Mouse (Mus musculus) forebrain, embryonic 15.5 days (tissue): ENCODE data around the gene Stn1. TPM values are rescaled to one million over a fixed set of nuclear protein-coding genes. Genes with fewer than 3 reads are reported as not detected.

ENCODE experiments used
- ATAC-seq: fragments of 200-750 bp; cut with Nextera tagmentation; replicated peaks from 2 replicates; pipeline ENCODE4 v1.8.0; 2017; ENCODE audit warnings: mild to moderate bottlenecking, moderate TSS enrichment, moderate library complexity
- H3K27ac ChIP-seq: fragments of 300-500 bp; sonication (generic); replicated peaks from 2 replicates; pipeline ENCODE4 v1.5.1; 2015; ENCODE audit warnings: mild to moderate bottlenecking, inconsistent platforms
- H3K27me3 ChIP-seq: fragments of 300-500 bp; sonication (generic); 2 replicates; pipeline ENCODE4 v1.6.1; 2015; ENCODE audit warnings: inconsistent platforms
- H3K36me3 ChIP-seq: fragments of 300-500 bp; sonication (generic); 2 replicates; pipeline ENCODE4 v1.6.1; 2015; ENCODE audit warnings: mild to moderate bottlenecking, inconsistent platforms
- H3K4me1 ChIP-seq: fragments of 300-500 bp; sonication (generic); 2 replicates; pipeline ENCODE4 v1.6.1; 2015; ENCODE audit warnings: inconsistent platforms
- H3K4me2 ChIP-seq: fragments of 300-500 bp; sonication (generic); replicated peaks from 2 replicates; pipeline ENCODE4 v1.6.1; 2015; ENCODE audit warnings: mild to moderate bottlenecking, inconsistent platforms
- H3K4me3 ChIP-seq: fragments of 300-500 bp; sonication (generic); 2 replicates; pipeline ENCODE4 v1.5.1; 2015; ENCODE audit warnings: mild to moderate bottlenecking, inconsistent platforms
- H3K9ac ChIP-seq: fragments of 300-500 bp; sonication (generic); replicated peaks from 2 replicates; pipeline ENCODE4 v1.6.1; 2015; ENCODE audit warnings: mild to moderate bottlenecking, inconsistent platforms
- H3K9me3 ChIP-seq: fragments of 300-500 bp; sonication (generic); 2 replicates; pipeline ENCODE4 v1.6.1; 2016; ENCODE audit warnings: inconsistent platforms
- WGBS: fragments of 180-500 bp; shearing (Covaris S2); methylation state at CpG from one replicate; pipeline ENCODE4 v1.1.7; 2015; ENCODE audit warnings: mixed read lengths; 5-methylcytosine and 5-hydroxymethylcytosine counted together
- polyA plus RNA-seq: library from polyadenylated mRNA; unstranded; fragments of >200 nt; fragmentation: Nextera tagmentation; extraction: Ambion mirVana; gene quantifications from 2 replicates; pipeline ENCODE4 v1.2.1, GENCODE M21; 2015

Stn1 gene
- polyA plus RNA-seq, 1 experiment from 2014 or later: 33.6 TPM

- ATAC-seq: no peak
Observed at GRCm38 (mm10) chr19:47516879-47517278, 20.4 kb downstream of the Stn1 start.

GRCm38 (mm10) chr19:47515091-47515490 is 22.2 kb downstream of the Stn1 start:
- Histone ChIP-seq H3K4me1 (peaks cover 6% of the 10 kb centered on the region), H3K36me3 (peaks cover 12% of the 10 kb centered on the region; the same call in 1 of the 2 replicates), H3K4me2 (no peak overlapping the region), H3K27ac (no peak overlapping the region), H3K27me3 (no peaks in the 10 kb centered on the region), H3K9me3 (no peaks in the 10 kb centered on the region), H3K4me3 (no peak overlapping the region), H3K9ac (no peak overlapping the region)
- WGBS: 83% methylated on average over 5 of the region's 5 CpGs
- no peak for ATAC-seq

More at GRCm38 (mm10) chr19:47516879-47517278, 20.4 kb downstream of the Stn1 start:
- H3K9ac ChIP-seq: no peak overlapping the region
- H3K4me1 ChIP-seq: no peaks in the 10 kb centered on the region
- H3K4me2 ChIP-seq: no peak overlapping the region
- H3K36me3 ChIP-seq: peaks cover 12% of the 10 kb centered on the region; the same call in 1 of the 2 replicates
- H3K27ac ChIP-seq: no peak overlapping the region
- H3K4me3 ChIP-seq: no peak overlapping the region
- no peaks in the 10 kb centered on the region for H3K9me3 ChIP-seq
- 81% methylated on average over 12 of the region's 12 CpGs for WGBS
- no peaks in the 10 kb centered on the region for H3K27me3 ChIP-seq

GRCm38 (mm10) chr19:47513618-47513897 is 23.7 kb downstream of the Stn1 start:
- no peak for ATAC-seq
- Histone ChIP-seq H3K4me3 (no peak overlapping the region), H3K9ac (no peak overlapping the region), H3K4me1 (peaks cover 6% of the 10 kb centered on the region), H3K27ac (no peak overlapping the region), H3K36me3 (peaks cover 12% of the 10 kb centered on the region; the same call in 1 of the 2 replicates), H3K4me2 (no peak overlapping the region), H3K27me3 (no peaks in the 10 kb centered on the region), H3K9me3 (no peaks in the 10 kb centered on the region)
- WGBS: 83% methylated on average over 4 of the region's 4 CpGs

GRCm38 (mm10) chr19:47512794-47513617 is 24.3 kb downstream of the Stn1 start:
- peaks cover 12% of the 10 kb centered on the region; the same call in 1 of the 2 replicates for H3K36me3 ChIP-seq
- H3K27me3 ChIP-seq: no peaks in the 10 kb centered on the region
- WGBS: 89% methylated on average over 21 of the region's 21 CpGs
- H3K27ac ChIP-seq: no peak overlapping the region
- no peak for ATAC-seq
- H3K4me1 ChIP-seq: peaks cover 6% of the 10 kb centered on the region
- no peak overlapping the region for H3K4me3 ChIP-seq
- no peaks in the 10 kb centered on the region for H3K9me3 ChIP-seq
- no peak overlapping the region for H3K9ac ChIP-seq
- no peak overlapping the region for H3K4me2 ChIP-seq

- no peaks in the 10 kb centered on the region for H3K9me3 ChIP-seq
- H3K4me2 ChIP-seq: no peak overlapping the region
- no peak for ATAC-seq
- H3K4me1 ChIP-seq: peaks cover 10% of the 10 kb centered on the region
- H3K4me3 ChIP-seq: no peak overlapping the region
- no peaks in the 10 kb centered on the region for H3K27me3 ChIP-seq
- no peak overlapping the region for H3K9ac ChIP-seq
- H3K27ac ChIP-seq: 0 out of 2 replicates have a peak overlapping the region, but pooled peaks have one; percentile 58
- 80% methylated on average over 6 of the region's 6 CpGs for WGBS
- peaks cover 12% of the 10 kb centered on the region; the same call in 1 of the 2 replicates for H3K36me3 ChIP-seq
Observed at GRCm38 (mm10) chr19:47511958-47512357, 25.3 kb downstream of the Stn1 start.

- H3K4me2 ChIP-seq: no peak overlapping the region
- no peak overlapping the region for H3K4me3 ChIP-seq
- peak overlapping the region; percentile 58 for H3K27ac ChIP-seq
- no peaks in the 10 kb centered on the region for H3K27me3 ChIP-seq
- no peak overlapping the region for H3K9ac ChIP-seq
- H3K9me3 ChIP-seq: no peaks in the 10 kb centered on the region
- ATAC-seq: no peak
- 64% methylated on average over 7 of the region's 7 CpGs for WGBS
- H3K36me3 ChIP-seq: peaks cover 12% of the 10 kb centered on the region; the same call in 1 of the 2 replicates
- H3K4me1 ChIP-seq: peaks cover 10% of the 10 kb centered on the region
Observed at GRCm38 (mm10) chr19:47511294-47511675, 26.0 kb downstream of the Stn1 start.

GRCm38 (mm10) chr19:47510473-47511293 is 26.6 kb downstream of the Stn1 start:
- Histone ChIP-seq H3K4me3 (no peak overlapping the region), H3K36me3 (peaks cover 12% of the 10 kb centered on the region; the same call in 1 of the 2 replicates), H3K9me3 (no peaks in the 10 kb centered on the region), H3K9ac (0 out of 2 replicates have a peak overlapping the region, but pooled peaks have one; percentile 13), H3K4me2 (no peak overlapping the region), H3K27ac (peak overlapping the region; percentile 58), H3K27me3 (no peaks in the 10 kb centered on the region), H3K4me1 (peaks cover 10% of the 10 kb centered on the region)
- ATAC-seq: no peak; the same call in 1 of the 2 replicates
- 28% methylated on average over 25 of the region's 25 CpGs for WGBS

GRCm38 (mm10) chr19:47510135-47510472 is 27.2 kb downstream of the Stn1 start:
- no peak for ATAC-seq
- Histone ChIP-seq H3K27me3 (no peaks in the 10 kb centered on the region), H3K4me3 (no peak overlapping the region), H3K27ac (peak overlapping the region; percentile 58), H3K4me1 (peaks cover 10% of the 10 kb centered on the region), H3K9me3 (no peaks in the 10 kb centered on the region), H3K4me2 (no peak overlapping the region), H3K9ac (no peak overlapping the region), H3K36me3 (peaks cover 12% of the 10 kb centered on the region; the same call in 1 of the 2 replicates)
- 86% methylated on average over 7 of the region's 7 CpGs for WGBS

GRCm38 (mm10) chr19:47508771-47509281 is 28.5 kb downstream of the Stn1 start:
- peaks cover 10% of the 10 kb centered on the region for H3K4me1 ChIP-seq

GRCm38 (mm10) chr19:47508191-47508590 is 29.1 kb downstream of the Stn1 start:
- Histone ChIP-seq H3K4me1 (peaks cover 10% of the 10 kb centered on the region), H3K27me3 (no peaks in the 10 kb centered on the region), H3K36me3 (peaks cover under 1% of the 10 kb centered on the region; the same call in 1 of the 2 replicates), H3K4me2 (no peak overlapping the region), H3K27ac (no peak overlapping the region), H3K9me3 (no peaks in the 10 kb centered on the region), H3K9ac (no peak overlapping the region), H3K4me3 (no peak overlapping the region)
- 88% methylated on average over 3 of the region's 3 CpGs for WGBS
- no peak for ATAC-seq

More at GRCm38 (mm10) chr19:47508771-47509281, 28.5 kb downstream of the Stn1 start:
- 80% methylated on average over 5 of the region's 5 CpGs for WGBS
- H3K9ac ChIP-seq: no peak overlapping the region
- no peaks in the 10 kb centered on the region for H3K9me3 ChIP-seq
- H3K36me3 ChIP-seq: peaks cover 4% of the 10 kb centered on the region; the same call in 1 of the 2 replicates
- ATAC-seq: no peak
- H3K27me3 ChIP-seq: no peaks in the 10 kb centered on the region
- no peak overlapping the region for H3K4me2 ChIP-seq
- H3K4me3 ChIP-seq: no peak overlapping the region
- H3K27ac ChIP-seq: no peak overlapping the region

- no peaks in the 10 kb centered on the region for H3K9me3 ChIP-seq
- H3K27me3 ChIP-seq: no peaks in the 10 kb centered on the region
- no peak overlapping the region for H3K4me3 ChIP-seq
- H3K27ac ChIP-seq: no peak overlapping the region
- WGBS: 51% methylated on average over 27 of the region's 27 CpGs
- H3K4me1 ChIP-seq: peaks cover 10% of the 10 kb centered on the region
- H3K4me2 ChIP-seq: no peak overlapping the region
- peak; percentile 36; the same call in 1 of the 2 replicates for ATAC-seq
- no peaks in the 10 kb centered on the region for H3K36me3 ChIP-seq
- H3K9ac ChIP-seq: no peak overlapping the region
Observed at GRCm38 (mm10) chr19:47507128-47508121, 29.9 kb downstream of the Stn1 start.
